Mouse (Mus musculus) CH12.LX (cell line): ENCODE data around the gene Junb. TPM values are rescaled to one million over a fixed set of nuclear protein-coding genes. Genes with fewer than 3 reads are reported as not detected.

Experiments
- DNase-seq: peaks from one replicate; pipeline ENCODE4 v3.0.0-alpha.2; 2013; ENCODE audit errors: extremely low read depth
- H3K27ac ChIP-seq: 2 replicates; pipeline ENCODE4 v1.5.1; 2012; ENCODE audit warnings: low read depth, mild to moderate bottlenecking, control low read depth, moderate library complexity; ENCODE audit not compliant: insufficient read depth
- H3K27me3 ChIP-seq: replicated peaks from 2 replicates; pipeline ENCODE3; 2012; ENCODE audit warnings: inconsistent platforms
- H3K36me3 ChIP-seq, 2 experiments: replicated peaks in 1 of 2; 2 replicates each; pipeline versions ENCODE3 to v1.6.1; 2012; ENCODE audit warnings: inconsistent platforms in 1 of 2, low read length in 1 of 2, mild to moderate bottlenecking in 1 of 2, mixed read lengths in 1 of 2, moderate library complexity in 1 of 2; ENCODE audit not compliant: control insufficient read depth in 1 of 2, insufficient read depth in 1 of 2
- H3K4me1 ChIP-seq, 2 experiments: 2 replicates each; pipeline ENCODE4 v1.6.1; 2012; ENCODE audit warnings: inconsistent platforms in 1 of 2, moderate library complexity in 1 of 2; ENCODE audit not compliant: insufficient read depth in 2 of 2, control insufficient read depth in 1 of 2
- H3K4me2 ChIP-seq: 2 replicates; pipeline ENCODE4 v1.6.1; 2012; ENCODE audit warnings: low read depth, mild to moderate bottlenecking, control low read depth; ENCODE audit not compliant: poor library complexity, insufficient read depth, severe bottlenecking
- H3K4me3 ChIP-seq, 3 experiments: fragments of 150-350 bp in 1 of 3; sonication (generic) in 1 of 3; replicated peaks in 1 of 3; 2 replicates each; pipeline versions ENCODE3 to v1.5.1; 2011 to 2012; ENCODE audit warnings: low read depth in 2 of 3, low read length in 2 of 3, mild to moderate bottlenecking in 2 of 3, moderate library complexity in 2 of 3, control low read depth in 1 of 3, improper control_type of control experiment in 1 of 3, inconsistent platforms in 1 of 3, mixed read lengths in 1 of 3; ENCODE audit not compliant: poor library complexity in 1 of 3
- H3K79me2 ChIP-seq: replicated peaks from 2 replicates; pipeline ENCODE4 v1.6.1; 2012; ENCODE audit warnings: mild to moderate bottlenecking, moderate library complexity; ENCODE audit not compliant: control insufficient read depth, poor library complexity, insufficient read depth, severe bottlenecking; ENCODE audit errors: extremely low read depth
- H3K9ac ChIP-seq: 2 replicates; pipeline ENCODE4 v1.6.1; 2012; ENCODE audit warnings: low read depth, mild to moderate bottlenecking, control low read depth, moderate library complexity; ENCODE audit not compliant: insufficient read depth
- H3K9me3 ChIP-seq: replicated peaks from 2 replicates; pipeline ENCODE3; 2012; ENCODE audit warnings: low read length, inconsistent platforms, mixed read lengths
- CHD1 ChIP-seq: IDR thresholded peaks from 2 replicates; pipeline ENCODE4 v1.6.1; 2012; ENCODE audit warnings: low read depth, low read length, improper control_type of control experiment, inconsistent platforms
- E2F4 ChIP-seq: IDR thresholded peaks from 2 replicates; pipeline ENCODE4 v1.6.1; 2011; ENCODE audit warnings: low read depth, low read length, improper control_type of control experiment; ENCODE audit not compliant: insufficient replicate concordance
- ETS1 ChIP-seq: conservative IDR thresholded peaks from 2 replicates; pipeline ENCODE4 v1.6.1; 2012; ENCODE audit warnings: low read depth, mild to moderate bottlenecking, inconsistent platforms, low read length, improper control_type of control experiment, moderate library complexity
- GABPA ChIP-seq: IDR thresholded peaks from 2 replicates; pipeline ENCODE4 v1.6.1; 2012; ENCODE audit warnings: low read depth, low read length, improper control_type of control experiment, inconsistent platforms; ENCODE audit not compliant: insufficient replicate concordance
- IRF4 ChIP-seq: IDR thresholded peaks from 2 replicates; pipeline ENCODE4 v1.6.1; 2014; ENCODE audit warnings: low read depth, mild to moderate bottlenecking, inconsistent platforms, low read length, improper control_type of control experiment
- JUND ChIP-seq: conservative IDR thresholded peaks from 2 replicates; pipeline ENCODE4 v1.6.1; 2011; ENCODE audit warnings: low read depth, low read length, improper control_type of control experiment
- MEF2A ChIP-seq: IDR thresholded peaks from 2 replicates; pipeline ENCODE4 v1.6.1; 2014; ENCODE audit warnings: low read depth, mild to moderate bottlenecking, inconsistent platforms, low read length, improper control_type of control experiment, borderline replicate concordance
- MXI1 ChIP-seq: IDR thresholded peaks from 2 replicates; pipeline ENCODE4 v1.6.1; 2011; ENCODE audit warnings: mild to moderate bottlenecking, low read depth, low read length, improper control_type of control experiment
- NRF1 ChIP-seq: IDR thresholded peaks from 2 replicates; pipeline ENCODE4 v1.6.1; 2014; ENCODE audit warnings: low read depth, mild to moderate bottlenecking, inconsistent platforms, low read length, improper control_type of control experiment, moderate library complexity
- SIN3A ChIP-seq: IDR thresholded peaks from 2 replicates; pipeline ENCODE4 v1.6.1; 2012; ENCODE audit warnings: low read length, improper control_type of control experiment, inconsistent platforms
- SMC3 ChIP-seq: IDR thresholded peaks from 2 replicates; pipeline ENCODE4 v1.6.1; 2011; ENCODE audit warnings: low read depth, low read length, improper control_type of control experiment
- TBP ChIP-seq: conservative IDR thresholded peaks from 2 replicates; pipeline ENCODE4 v1.6.1; 2011; ENCODE audit warnings: low read depth, low read length, improper control_type of control experiment
- ZC3H11A ChIP-seq: IDR thresholded peaks from 2 replicates; pipeline ENCODE4 v1.6.1; 2012; ENCODE audit warnings: low read depth, mild to moderate bottlenecking, inconsistent platforms, low read length, improper control_type of control experiment
- ZMIZ1 ChIP-seq: IDR thresholded peaks from 2 replicates; pipeline ENCODE4 v1.6.1; 2012; ENCODE audit warnings: low read depth, mild to moderate bottlenecking, inconsistent platforms, low read length, improper control_type of control experiment
- ZNF384 ChIP-seq: IDR thresholded peaks from 2 replicates; pipeline ENCODE4 v1.6.1; 2012; ENCODE audit warnings: low read depth, low read length, improper control_type of control experiment, inconsistent platforms
- dilution Hi-C: fragments of 300-500 bp; cut with MboI; formaldehyde crosslinking; loops from 2 replicates; pipeline ENCODE4 v1.14.3; 2020; ENCODE audit warnings: low sequenced_read_pairs; ENCODE audit not compliant: extremely low pct_unique_long_range_greater_than_20kb, extremely low pct_ligation_motif_present
- in situ Hi-C: fragments of 300-500 bp; cut with MboI; formaldehyde crosslinking; loops from 3 replicates; pipeline ENCODE4 v1.14.3; 2019; ENCODE audit warnings: low sequenced_read_pairs, low pct_ligation_motif_present, low pct_unique_long_range_greater_than_20kb, mixed read lengths
- polyA plus RNA-seq: library from polyadenylated mRNA; unstranded; fragments of >175 nt; gene quantifications from 2 replicates; pipeline ENCODE4 v1.2.1, GENCODE M21; 2012; ENCODE audit warnings: low read depth; ENCODE audit not compliant: insufficient read length
- total RNA-seq, 2 experiments: library from RNA; depleted of rRNA; stranded (reverse); fragments of 300-350 nt in 1 of 2; fragments of >200 nt in 1 of 2; gene quantifications; 2 replicates each; pipeline ENCODE4 v1.2.3; 2012 to 2014

Junb gene
- total and polyA plus RNA-seq, 3 experiments: 63.4 to 342 (median 217) TPM

DNA sequence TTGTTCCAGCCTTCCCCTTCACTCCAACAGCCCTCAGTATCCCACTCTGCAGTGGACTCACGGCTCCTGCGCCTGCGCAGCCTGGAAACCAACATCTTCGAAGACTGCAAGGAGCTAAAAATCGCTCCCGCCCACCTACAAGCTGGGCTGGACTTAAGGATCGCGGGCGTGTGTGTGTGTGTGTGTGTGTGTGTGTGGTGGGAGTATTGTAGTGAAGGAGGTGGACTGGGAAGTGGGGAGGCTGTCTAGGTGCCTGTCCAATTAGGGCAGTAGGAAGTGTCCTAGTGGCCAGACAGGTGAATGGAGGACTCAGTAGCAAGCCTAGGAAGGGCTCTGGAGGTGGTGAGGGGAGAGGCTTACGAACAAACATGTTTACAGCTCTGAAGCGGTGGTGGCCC, 33.3 kb downstream of the Junb start:
- no peak overlapping the region for H3K9ac ChIP-seq
- peaks cover 0 to 7% of the 10 kb centered on the region in 2 experiments; a peak in 2 of 4 replicates for H3K4me1 ChIP-seq
- H3K27ac ChIP-seq: no peak overlapping the region
- dilution Hi-C loops: no loop called here
- in situ Hi-C loops: no loop called here
- no peak overlapping the region for H3K4me3 ChIP-seq
- no peaks in the 10 kb centered on the region for H3K79me2 ChIP-seq
- H3K9me3 ChIP-seq: peaks cover 2% of the 10 kb centered on the region
- H3K36me3 ChIP-seq: no peaks in the 10 kb centered on the region
- TF ChIP-seq SMC3 (no peak), NRF1 (peak; percentile 27; the same call in 1 of the 2 replicates)
- peak overlapping the region; percentile 92; the same call in 1 of the 2 replicates for H3K4me2 ChIP-seq
- H3K27me3 ChIP-seq: peaks cover 69% of the 10 kb centered on the region
- DNase-seq: no peak

DNA sequence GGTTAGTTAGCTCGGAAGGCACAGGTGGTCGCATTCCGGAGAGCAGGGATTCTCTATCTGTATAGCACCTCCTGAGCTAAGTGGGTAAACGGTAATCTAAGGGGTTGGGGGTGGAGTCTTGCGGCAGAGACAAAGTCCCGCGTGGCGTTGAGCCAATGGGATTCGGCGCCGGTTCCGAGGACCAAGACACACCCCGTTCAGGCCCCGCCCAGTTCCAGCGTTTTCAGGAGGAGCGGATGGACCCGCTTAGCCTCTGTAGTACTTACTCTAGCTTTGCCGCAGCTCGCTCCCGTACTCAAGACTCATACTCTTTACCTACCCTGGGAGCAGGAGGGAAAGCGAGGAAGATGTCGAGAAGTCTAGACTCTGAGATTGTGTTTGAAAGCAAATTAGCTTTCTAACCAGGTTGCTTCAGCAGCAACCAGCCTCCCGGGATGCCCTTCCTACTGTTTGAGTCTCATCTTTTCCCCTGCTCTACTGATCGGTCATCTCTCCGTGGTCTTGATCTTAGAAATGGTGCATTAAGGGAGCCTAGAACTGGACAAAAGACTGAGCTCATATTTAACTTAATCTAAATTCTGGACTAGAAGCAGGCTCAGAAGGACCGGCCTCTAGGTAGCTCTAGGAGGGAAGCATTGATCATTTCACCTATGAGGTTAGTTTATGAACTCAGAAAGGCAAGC, 33.9 kb downstream of the Junb start:
- in situ Hi-C loops (no loop called here), dilution Hi-C loops (no loop called here)
- H3K4me3 ChIP-seq: no peak overlapping the region
- no peak overlapping the region for H3K27ac ChIP-seq
- H3K36me3 ChIP-seq: no peaks in the 10 kb centered on the region
- H3K4me1 ChIP-seq: peaks cover 0 to 7% of the 10 kb centered on the region in 2 experiments; a peak in 2 of 4 replicates
- peaks cover 2% of the 10 kb centered on the region for H3K9me3 ChIP-seq
- H3K9ac ChIP-seq: no peak overlapping the region
- TF ChIP-seq SIN3A: 0 out of 2 replicates have a peak, but pooled peaks have one; percentile 27
- no peak for TF ChIP-seq CHD1
- peak overlapping the region; percentile 92 for H3K4me2 ChIP-seq
- peaks cover 66% of the 10 kb centered on the region for H3K27me3 ChIP-seq
- DNase-seq: no peak
- H3K79me2 ChIP-seq: no peaks in the 10 kb centered on the region

DNA sequence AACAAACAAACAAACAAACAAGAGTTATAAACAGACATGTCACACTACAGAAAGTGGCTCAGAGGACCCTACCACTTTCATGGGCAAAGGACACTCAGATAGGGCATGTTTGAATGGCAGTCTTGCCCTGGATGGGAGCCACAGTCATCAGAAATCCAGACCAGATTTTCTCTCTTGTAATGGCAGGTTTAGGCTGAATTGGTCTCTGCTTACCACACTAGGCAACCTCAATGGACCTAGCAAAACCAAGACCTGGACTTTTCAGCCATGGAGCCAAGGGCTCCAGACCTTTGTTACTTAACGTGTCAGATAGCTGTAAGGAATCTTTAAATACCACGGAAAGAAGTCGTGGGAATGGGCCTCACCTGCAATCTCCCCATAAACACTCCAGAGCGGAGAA, 34.8 kb downstream of the Junb start:
- H3K27ac ChIP-seq: no peak overlapping the region
- no peaks in the 10 kb centered on the region for H3K36me3 ChIP-seq
- DNase-seq: no peak
- no peaks in the 10 kb centered on the region for H3K79me2 ChIP-seq
- in situ Hi-C loops (no loop called here), dilution Hi-C loops (no loop called here)
- H3K9ac ChIP-seq: no peak overlapping the region
- no peak overlapping the region for H3K4me2 ChIP-seq
- TF ChIP-seq MEF2A (no peak), SMC3 (no peak), CHD1 (no peak), MXI1 (no peak), TBP (no peak), ZC3H11A (no peak), JUND (no peak), IRF4 (no peak), GABPA (no peak), E2F4 (no peak), ZMIZ1 (no peak), ZNF384 (no peak), ETS1 (no peak)
- H3K27me3 ChIP-seq: peaks cover 69% of the 10 kb centered on the region
- no peak overlapping the region for H3K4me3 ChIP-seq
- peaks cover 0 to 7% of the 10 kb centered on the region in 2 experiments; a peak in 2 of 4 replicates for H3K4me1 ChIP-seq
- H3K9me3 ChIP-seq: peaks cover 2% of the 10 kb centered on the region
